ENCODE assay signal across 15 mouse cellular contexts in genomic region chr6:54280248-54280647, GRCm38 (mm10).
"Had no signal": no experiment of that assay in that cellular context is flagged by ENCODE, and none has a peak within 500 bp of the region (broad histone marks: within the 10 kb centered on the region; RNA-seq: fewer than 3 reads in every experiment).

No protein-coding gene starts in this region.

- H3K9ac ChIP-seq: neural tube, embryonic 15.5 days; stomach, embryonic 15.5 days had no signal

- DNase-seq: retina, postnatal 1 day; right cerebral cortex, adult 18-20 months; right cerebral cortex, postnatal 14 days; right cerebral cortex, postnatal 25 days; right cerebral cortex, postnatal 4 days; spleen, adult 18-20 months; thymus, adult 18-20 months; thymus, adult 2 months; thymus, postnatal 14 days; thymus, postnatal 25 days; thymus, postnatal 36 days; thymus, postnatal 4 days had no signal

- H3K36me3 ChIP-seq: neural tube, embryonic 15.5 days; stomach, embryonic 15.5 days had no signal

- H3K9me3 ChIP-seq: neural tube, embryonic 15.5 days; stomach, embryonic 15.5 days had no signal

- H3K4me3 ChIP-seq: neural tube, embryonic 15.5 days; stomach, embryonic 15.5 days had no signal

- H3K27ac ChIP-seq: neural tube, embryonic 15.5 days; stomach, embryonic 15.5 days; stomach, postnatal 0 days had no signal

- H3K27me3 ChIP-seq: neural tube, embryonic 15.5 days; stomach, embryonic 15.5 days had no signal

- H3K4me2 ChIP-seq: neural tube, embryonic 15.5 days; stomach, embryonic 15.5 days had no signal
